Mouse (Mus musculus) liver, embryonic 16.5 days (tissue): ENCODE results near the gene 1700029I15Rik. TPM values are rescaled to one million over a fixed set of nuclear protein-coding genes. Genes with fewer than 3 reads are reported as not detected.
A peak's percentile ranks its signal among the peaks of the same experiment; 100 is the strongest.

Experiments used
- ATAC-seq: fragments of 200-750 bp; cut with Nextera tagmentation; 2 replicates; pipeline ENCODE4 v1.8.0; 2017; ENCODE audit warnings: low read depth, mild to moderate bottlenecking, moderate number of reproducible peaks, moderate library complexity
- H3K27ac ChIP-seq: fragments of 300-500 bp; sonication (generic); 2 replicates; pipeline ENCODE4 v1.5.1; 2014; ENCODE audit warnings: mild to moderate bottlenecking, low read length
- H3K27me3 ChIP-seq: fragments of 300-500 bp; sonication (generic); 2 replicates; pipeline ENCODE4 v1.6.1; 2014; ENCODE audit warnings: low read depth, low read length, mixed read lengths; ENCODE audit not compliant: control insufficient read depth, insufficient read depth
- H3K36me3 ChIP-seq: fragments of 300-500 bp; sonication (generic); 2 replicates; pipeline ENCODE4 v1.6.1; 2014; ENCODE audit warnings: mild to moderate bottlenecking; ENCODE audit not compliant: control insufficient read depth, insufficient read depth
- H3K4me1 ChIP-seq: fragments of 300-500 bp; sonication (generic); 2 replicates; pipeline ENCODE4 v1.6.1; 2014; ENCODE audit warnings: low read depth, low read length, mixed read lengths; ENCODE audit not compliant: control insufficient read depth
- H3K4me2 ChIP-seq: fragments of 300-500 bp; sonication (generic); 2 replicates; pipeline ENCODE4 v1.6.1; 2014; ENCODE audit warnings: low read depth, low read length, mixed read lengths
- H3K4me3 ChIP-seq: fragments of 300-500 bp; sonication (generic); 2 replicates; pipeline ENCODE4 v1.5.1; 2014; ENCODE audit warnings: low read depth, mild to moderate bottlenecking, low read length
- H3K9ac ChIP-seq: fragments of 300-500 bp; sonication (generic); 2 replicates; pipeline ENCODE4 v1.6.1; 2014; ENCODE audit warnings: low read depth, low read length
- H3K9me3 ChIP-seq: fragments of 300-500 bp; sonication (generic); replicated peaks from 2 replicates; pipeline ENCODE4 v1.6.1; 2016; ENCODE audit warnings: low read length; ENCODE audit not compliant: control insufficient read depth
- WGBS: fragments of 180-500 bp; shearing (Covaris S2); extraction: QIAGEN DNeasy Blood & Tissue Kit; methylation state at CpG from one replicate; pipeline ENCODE4 v1.1.7; 2014; ENCODE audit not compliant: insufficient replicate concordance; 5-methylcytosine and 5-hydroxymethylcytosine counted together
- polyA plus RNA-seq: library from polyadenylated mRNA; unstranded; fragments of >200 nt; fragmentation: Nextera tagmentation; extraction: Ambion mirVana; gene quantifications from 2 replicates; pipeline ENCODE4 v1.2.1, GENCODE M21; 2015

Gene 1700029I15Rik
- polyA plus RNA-seq = 1.1 and 1.5 TPM in 2 replicates

DNA sequence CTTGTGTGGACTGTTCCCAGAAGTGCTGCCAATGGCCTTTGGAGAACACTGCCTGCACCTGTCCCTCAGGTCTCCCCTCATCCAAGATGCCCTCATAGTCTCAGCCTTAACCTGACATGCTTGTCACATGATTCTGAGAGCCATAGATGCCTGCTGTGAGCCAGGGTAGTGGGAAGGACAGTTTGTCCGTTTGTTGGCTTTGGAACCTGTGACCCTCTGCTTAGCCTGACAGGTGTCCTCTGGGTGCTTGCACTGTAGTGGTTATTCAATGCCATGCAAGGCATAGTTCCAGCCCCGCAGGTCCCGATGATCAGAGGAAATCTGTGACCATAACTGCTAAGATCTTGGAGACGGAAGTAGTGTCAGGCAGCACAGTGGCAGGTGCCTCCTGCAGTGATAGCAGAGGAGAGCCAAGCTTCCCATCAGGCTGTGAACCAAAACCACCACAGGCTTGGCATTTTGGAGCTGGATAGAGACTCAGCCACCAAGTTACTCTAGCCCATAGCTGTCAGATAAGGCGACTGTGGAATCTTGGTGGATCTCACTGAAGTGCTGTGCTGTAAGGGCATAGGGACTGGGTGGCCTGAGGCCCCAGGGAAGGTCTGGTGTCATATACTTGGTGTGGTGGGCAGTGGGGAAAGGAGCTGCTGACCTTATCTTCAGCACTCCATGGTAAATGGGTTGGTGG is at the start of gene 1700029I15Rik:
1700029I15Rik (plus strand) TSS at position 638 of the 688 bp plus-strand sequence.
- Histone ChIP-seq H3K27ac (no peak within 1 kb of the TSS), H3K4me2 (no peak within 1 kb of the TSS), H3K4me1 (no peaks in the 10 kb centered on the region), H3K4me3 (no peak within 1 kb of the TSS), H3K36me3 (peaks cover 27% of the 10 kb centered on the region), H3K9me3 (no peaks in the 10 kb centered on the region), H3K9ac (no peak within 1 kb of the TSS), H3K27me3 (no peaks in the 10 kb centered on the region)
- WGBS = 72% methylated on average over 5 of the region's 5 CpGs
- no peak for ATAC-seq

DNA sequence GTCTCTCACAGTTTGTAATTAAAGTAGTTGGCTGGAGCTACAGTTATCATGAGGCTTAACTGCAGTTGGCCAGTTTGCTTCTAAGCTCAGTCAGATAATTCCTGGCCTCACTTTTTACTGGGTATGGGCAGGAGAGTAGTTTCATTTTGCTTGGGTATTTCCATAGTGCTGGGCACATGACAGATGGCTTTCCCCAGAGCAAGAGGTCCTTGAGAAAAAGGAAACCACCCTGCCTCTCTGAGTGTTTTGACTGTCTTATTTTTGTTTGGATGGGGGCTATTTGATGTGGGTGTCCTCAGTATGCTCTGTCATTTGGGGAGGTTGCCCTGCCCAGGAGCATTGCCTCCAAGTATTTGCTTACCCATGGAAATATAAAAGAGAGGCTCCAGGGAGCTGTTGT is 39.9 kb upstream of the 1700029I15Rik start:
- Histone ChIP-seq H3K4me2 (no peak overlapping the region), H3K9ac (no peak overlapping the region), H3K4me1 (no peaks in the 10 kb centered on the region), H3K4me3 (no peak overlapping the region), H3K9me3 (no peaks in the 10 kb centered on the region), H3K27ac (no peak overlapping the region), H3K36me3 (no peaks in the 10 kb centered on the region; the same call in 1 of the 2 replicates), H3K27me3 (no peaks in the 10 kb centered on the region)
- no peak for ATAC-seq

DNA sequence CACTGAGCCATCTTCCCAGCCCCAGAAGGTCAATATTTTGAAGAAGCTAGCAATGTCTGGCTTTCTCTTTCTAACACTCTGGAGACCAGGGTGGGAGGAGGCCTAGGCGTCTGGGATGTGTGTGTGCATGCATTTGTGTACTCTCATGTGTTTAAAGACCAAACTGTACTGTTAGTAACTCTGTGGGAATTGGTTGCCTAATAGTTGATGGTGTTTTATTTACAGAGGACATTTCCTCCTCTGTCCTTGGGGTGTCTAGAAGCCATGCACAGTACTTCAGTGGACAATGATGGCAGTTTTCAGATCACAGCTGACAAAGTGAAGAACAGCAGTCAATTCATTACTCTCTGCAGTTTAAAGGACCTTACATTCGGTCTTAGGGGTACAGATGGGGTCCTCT is 35.1 kb upstream of the 1700029I15Rik start:
- 48% methylated on average over 2 of the region's 2 CpGs for WGBS
- no peaks in the 10 kb centered on the region for H3K9me3 ChIP-seq
- H3K4me1 ChIP-seq = no peaks in the 10 kb centered on the region; the same call in 1 of the 2 replicates
- no peaks in the 10 kb centered on the region for H3K27me3 ChIP-seq
- peak; percentile 63 for ATAC-seq
- H3K4me2 ChIP-seq = no peak overlapping the region
- no peak overlapping the region for H3K9ac ChIP-seq
- H3K27ac ChIP-seq = no peak overlapping the region
- no peak overlapping the region for H3K4me3 ChIP-seq
- no peaks in the 10 kb centered on the region; the same call in 1 of the 2 replicates for H3K36me3 ChIP-seq

DNA sequence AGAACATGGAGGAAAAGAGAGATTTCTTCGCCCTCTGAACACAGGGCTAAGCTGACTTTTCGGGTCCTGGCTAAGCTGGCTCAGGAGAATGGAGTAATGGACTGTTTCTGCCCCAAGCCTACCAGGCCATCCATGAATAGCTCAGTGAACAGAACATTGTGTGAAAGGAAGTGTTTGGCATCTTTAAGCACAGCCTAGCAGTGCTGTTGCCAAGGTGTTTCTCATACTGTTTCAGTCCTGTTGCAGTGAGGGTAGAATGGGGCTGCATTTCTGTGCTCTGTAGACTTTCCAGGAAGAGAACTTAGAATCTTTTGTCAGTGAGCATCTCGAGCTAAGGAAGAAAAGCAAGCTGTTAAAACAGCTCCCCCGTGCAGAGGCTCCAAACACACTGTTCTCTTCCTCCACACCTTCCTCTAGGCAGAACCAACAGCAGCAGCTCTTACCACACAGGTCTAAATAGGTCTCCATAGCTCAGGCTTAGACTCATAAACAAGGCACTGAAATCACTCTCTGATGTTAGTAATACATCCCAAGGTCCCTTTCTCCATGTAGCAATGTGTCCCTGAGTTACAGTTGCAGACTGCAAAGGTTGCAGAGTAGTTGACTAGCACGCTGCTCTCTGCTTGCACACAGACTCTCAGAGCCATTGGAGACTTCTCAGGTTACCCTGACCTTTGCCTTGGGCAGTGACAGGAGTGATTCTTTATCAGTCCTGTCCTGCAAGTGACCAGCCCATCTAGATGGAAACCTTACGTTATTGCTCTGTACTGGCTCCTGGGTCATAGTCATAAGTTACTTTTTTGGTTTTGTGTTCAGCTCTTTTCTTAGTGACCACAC is 32.5 kb upstream of the 1700029I15Rik start:
- Histone ChIP-seq H3K4me3 (no peak overlapping the region), H3K9me3 (no peaks in the 10 kb centered on the region), H3K4me1 (no peaks in the 10 kb centered on the region; the same call in 1 of the 2 replicates), H3K36me3 (no peaks in the 10 kb centered on the region; the same call in 1 of the 2 replicates), H3K27me3 (no peaks in the 10 kb centered on the region), H3K9ac (no peak overlapping the region), H3K27ac (no peak overlapping the region), H3K4me2 (no peak overlapping the region)
- ATAC-seq = peak; percentile 55
- WGBS = 53% methylated on average over 6 of the region's 6 CpGs

DNA sequence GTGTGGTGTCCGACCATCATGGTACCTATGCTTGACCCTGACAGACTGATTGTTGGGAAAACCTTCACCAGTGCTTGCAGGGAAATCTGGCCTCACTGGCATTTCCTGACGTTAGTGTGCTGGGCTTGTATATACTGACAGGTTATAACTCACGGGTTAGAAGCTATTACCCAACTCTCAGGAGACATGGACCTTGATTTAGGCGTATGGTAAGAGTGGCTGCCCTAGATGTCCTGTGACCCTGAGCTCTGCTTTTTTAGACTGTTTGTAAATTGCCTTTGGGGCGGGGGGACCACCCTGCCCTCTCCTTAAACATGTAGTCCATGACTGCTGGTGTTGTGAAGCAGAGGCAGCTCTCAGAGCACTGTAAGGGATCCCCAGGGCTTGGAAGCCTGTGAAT is 31.7 kb upstream of the 1700029I15Rik start:
- Histone ChIP-seq H3K9ac (no peak overlapping the region), H3K27me3 (no peaks in the 10 kb centered on the region), H3K9me3 (no peaks in the 10 kb centered on the region), H3K4me2 (no peak overlapping the region), H3K27ac (peak overlapping the region; percentile 49; the same call in 1 of the 2 replicates), H3K4me1 (no peaks in the 10 kb centered on the region; the same call in 1 of the 2 replicates), H3K4me3 (no peak overlapping the region), H3K36me3 (no peaks in the 10 kb centered on the region)
- ATAC-seq = peak; percentile 63
- 47% methylated on average over 5 of the region's 5 CpGs for WGBS

DNA sequence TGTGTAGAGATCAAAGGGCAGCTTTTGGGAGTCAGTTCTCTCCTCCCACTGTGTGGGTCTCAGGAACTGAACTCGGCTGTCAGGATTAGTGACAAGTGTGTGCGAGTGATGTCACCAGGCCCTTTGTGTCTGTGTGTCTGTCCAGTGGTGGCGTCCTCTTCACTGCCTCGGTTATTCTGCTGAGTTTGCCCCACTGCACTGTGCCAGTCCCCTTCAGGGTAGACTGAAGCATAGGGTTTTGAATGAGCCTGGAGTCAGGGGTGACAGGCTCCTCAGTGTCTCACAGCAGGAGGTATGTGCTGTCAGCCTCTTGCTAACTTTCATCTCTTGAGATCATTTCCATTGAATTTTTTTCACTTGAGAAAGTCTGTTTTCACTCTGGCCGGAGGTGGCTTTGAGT is 28.9 kb upstream of the 1700029I15Rik start:
- no peak overlapping the region for H3K27ac ChIP-seq
- H3K27me3 ChIP-seq = no peaks in the 10 kb centered on the region
- H3K4me1 ChIP-seq = no peaks in the 10 kb centered on the region; the same call in 1 of the 2 replicates
- H3K9ac ChIP-seq = no peak overlapping the region
- no peak overlapping the region for H3K4me2 ChIP-seq
- WGBS = 66% methylated on average over 5 of the region's 5 CpGs
- no peak overlapping the region for H3K4me3 ChIP-seq
- H3K36me3 ChIP-seq = no peaks in the 10 kb centered on the region
- no peaks in the 10 kb centered on the region for H3K9me3 ChIP-seq
- no peak for ATAC-seq

DNA sequence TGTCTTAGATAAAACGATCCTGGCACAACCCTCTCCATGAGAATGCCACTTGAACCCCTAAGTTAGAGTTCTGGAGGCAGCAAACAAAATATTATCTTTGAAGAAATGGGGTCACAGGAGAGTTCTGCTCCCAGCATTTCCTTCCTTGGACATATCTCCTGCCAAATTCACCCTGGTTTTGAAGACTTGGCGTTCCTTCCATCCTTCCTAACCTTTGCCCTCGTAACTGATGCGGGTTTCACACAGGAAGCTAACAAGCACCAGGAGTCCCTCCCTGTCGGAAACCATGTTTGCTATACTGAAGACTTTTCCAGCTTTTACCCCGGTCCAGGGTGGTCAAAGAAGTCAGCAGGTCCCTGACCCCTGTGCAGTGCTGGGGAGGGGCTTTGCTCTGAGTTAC is 28.1 kb upstream of the 1700029I15Rik start:
- Histone ChIP-seq H3K27ac (no peak overlapping the region), H3K4me2 (no peak overlapping the region), H3K27me3 (no peaks in the 10 kb centered on the region), H3K4me3 (no peak overlapping the region), H3K36me3 (no peaks in the 10 kb centered on the region), H3K4me1 (no peaks in the 10 kb centered on the region; the same call in 1 of the 2 replicates), H3K9me3 (no peaks in the 10 kb centered on the region), H3K9ac (no peak overlapping the region)
- no peak for ATAC-seq
- 51% methylated on average over 6 of the region's 6 CpGs for WGBS

DNA sequence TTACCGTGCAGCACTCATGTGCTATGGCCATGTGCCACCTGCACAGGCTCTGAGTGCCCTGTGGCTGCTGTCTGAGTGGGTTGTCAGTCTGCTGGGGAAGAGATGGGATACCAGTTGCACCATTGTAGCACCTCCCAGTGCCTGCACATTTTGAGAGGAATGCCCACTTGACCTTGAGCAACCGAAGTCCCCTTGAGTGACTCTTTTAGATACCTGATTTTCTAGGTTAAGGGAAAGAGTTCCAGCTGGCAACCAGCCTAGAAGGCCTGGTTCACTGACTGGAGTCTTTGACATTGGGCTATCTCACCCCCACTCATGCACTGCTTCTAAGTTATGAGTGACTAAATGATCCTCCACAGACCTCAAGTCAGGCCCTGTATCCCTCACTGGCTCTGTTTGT is 23.0 kb upstream of the 1700029I15Rik start:
- H3K36me3 ChIP-seq = no peaks in the 10 kb centered on the region
- H3K27me3 ChIP-seq = no peaks in the 10 kb centered on the region
- ATAC-seq = no peak
- no peak overlapping the region for H3K4me2 ChIP-seq
- no peaks in the 10 kb centered on the region for H3K4me1 ChIP-seq
- H3K9ac ChIP-seq = no peak overlapping the region
- no peak overlapping the region for H3K27ac ChIP-seq
- WGBS = 65% methylated on average over 2 of the region's 2 CpGs
- no peak overlapping the region for H3K4me3 ChIP-seq
- no peaks in the 10 kb centered on the region for H3K9me3 ChIP-seq
